Mouse (Mus musculus) spleen, adult 2 months (tissue): ENCODE measurements around the gene Gm28230.

Source experiments
- CTCF ChIP-seq: fragments of 200-500 bp; IDR thresholded peaks from 2 replicates; pipeline ENCODE4 v1.5.1; 2011; ENCODE audit warnings: mild to moderate bottlenecking, inconsistent platforms; ENCODE audit not compliant: insufficient read depth, insufficient read length, insufficient replicate concordance; ENCODE audit errors: extremely low read depth
- POLR2A ChIP-seq: fragments of 200-500 bp; IDR thresholded peaks from 2 replicates; pipeline ENCODE4 v1.6.1; 2011; ENCODE audit warnings: low read depth, low read length, inconsistent platforms

DNA sequence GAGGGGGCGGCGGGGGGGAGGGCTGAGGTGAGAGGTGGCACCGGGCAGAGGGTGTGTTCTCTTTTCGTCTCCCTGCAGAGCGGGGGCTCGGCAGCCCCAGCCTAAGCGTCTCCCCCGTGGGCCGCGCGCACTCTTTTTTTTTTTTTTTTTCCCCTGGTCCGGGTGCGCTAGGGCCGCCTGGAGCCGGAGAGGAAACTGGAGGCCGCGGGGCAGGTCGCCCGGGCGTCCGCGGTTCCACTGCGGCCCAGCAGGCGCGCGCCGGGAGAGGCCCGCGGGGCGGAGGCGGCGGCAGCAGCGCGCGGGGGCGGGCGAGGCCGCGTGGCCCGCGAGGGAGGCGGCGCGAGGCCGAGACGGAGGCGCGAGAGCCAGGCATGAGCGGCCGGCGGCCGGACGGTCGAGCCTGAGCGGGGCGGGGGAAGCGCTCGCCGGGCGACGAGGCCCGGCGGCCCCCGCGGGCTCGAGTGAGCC lies 21.5 kb upstream of the Gm28230 start:
- TF ChIP-seq CTCF (no peak), POLR2A (no peak)
